ENCODE assay signal across 8 mouse cellular contexts in the genomic region with DNA sequence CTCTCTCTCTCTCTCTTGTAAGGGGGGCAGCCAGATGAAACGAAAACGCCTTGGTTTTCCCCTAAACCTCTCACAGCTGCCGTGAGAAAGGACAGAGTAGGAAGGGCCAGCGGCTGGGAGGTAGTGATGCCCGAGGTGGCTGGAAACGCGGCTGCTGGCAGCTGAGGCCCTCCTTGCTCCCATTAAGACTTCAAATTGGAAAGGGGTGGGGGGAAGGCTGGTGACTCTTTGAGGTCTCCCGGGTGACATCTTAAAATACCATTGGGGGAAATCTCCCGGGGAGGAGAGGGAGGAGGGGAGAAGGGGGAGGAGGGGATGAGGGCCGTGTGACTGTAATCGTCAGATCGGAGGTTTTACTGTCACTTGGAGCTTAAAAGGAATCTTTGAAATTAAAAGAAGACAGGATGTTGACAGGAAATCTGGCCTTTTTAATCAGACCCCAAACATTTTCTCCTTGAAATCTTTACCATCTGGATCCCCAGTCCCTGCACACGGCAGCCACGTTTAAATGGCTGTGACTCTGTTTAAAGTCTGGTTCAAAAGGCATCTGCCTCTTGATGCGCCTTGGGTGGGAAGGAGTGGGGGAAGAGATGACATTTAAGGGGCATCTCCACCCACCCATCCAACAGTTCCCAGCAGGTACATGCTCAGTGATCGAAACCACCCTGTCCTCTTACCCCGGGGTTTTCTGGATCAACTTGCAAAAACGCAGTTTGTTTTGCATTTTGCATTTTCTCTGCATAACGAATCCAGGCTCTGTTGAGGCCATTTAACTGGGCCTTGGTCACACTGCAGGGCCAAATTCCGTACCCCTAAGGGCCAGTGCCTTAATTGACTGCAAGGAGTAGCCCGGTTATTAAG. TPM values are rescaled to one million over a fixed set of nuclear protein-coding genes. Genes with fewer than 3 reads are reported as not detected.
A peak's percentile ranks its signal among the peaks of the same experiment; 100 is the strongest.
DNase-seq lines count a peak whose midpoint lies in the region; ATAC-seq and TF ChIP-seq lines count a peak whose summit lies in the region.
"Had no signal": no experiment of that assay in that cellular context is flagged by ENCODE, and none has a peak within 500 bp of the region (broad histone marks: within the 10 kb centered on the region; RNA-seq: fewer than 3 reads in every experiment).

No protein-coding gene starts in this region.

- DNase-seq in hindbrain, embryonic 11.5 days (ENCODE audit: low spot score) = peak; percentile 67
- no peak for DNase-seq in hindbrain, postnatal 0 days (ENCODE audit: low spot score)
- DNase-seq in MEL (ENCODE audit: low read depth, low spot score) = peak; percentile 50
- peak; percentile 54 for DNase-seq in retina, embryonic 14.5 days (ENCODE audit: low spot score)
- no peak for DNase-seq in lung, postnatal 0 days (ENCODE audit: low spot score)

- no peak for ATAC-seq in hindbrain, embryonic 11.5 days (ENCODE audit: low FRiP score)
- ATAC-seq in hindbrain, postnatal 0 days = no peak
- ATAC-seq in embryonic facial prominence, embryonic 15.5 days (ENCODE audit: insufficient number of reproducible peaks, low FRiP score, low TSS enrichment, low read depth) = no peak
- ATAC-seq in monocyte, adult 5-6 weeks (replicated peaks; ENCODE audit: insufficient number of reproducible peaks, low FRiP score, low TSS enrichment, poor library complexity, severe bottlenecking) = no peak
- ATAC-seq in lung, postnatal 0 days = no peak

- TF ChIP-seq RAD21 in MEL (IDR thresholded peaks at IDR 0.05; ENCODE audit: low read depth, low read length) = no peak

- peaks cover 24% of the 10 kb centered on the region for H3K79me2 ChIP-seq in MEL (ENCODE audit: control insufficient read depth, insufficient read depth, low read length, poor library complexity)

- TF ChIP-seq POLR2A in MEL (IDR thresholded peaks at IDR 0.05; ENCODE audit: control insufficient read depth in 1 of 2, insufficient read depth in 1 of 2, low read depth in 1 of 2, low read length in 2 of 2, poor library complexity in 1 of 2) = no peak

- H3K4me3 ChIP-seq in hindbrain, embryonic 11.5 days (ENCODE audit: low read depth, low read length) = no peak overlapping the region
- no peak overlapping the region for H3K4me3 ChIP-seq in hindbrain, postnatal 0 days (ENCODE audit: low read length)
- peak overlapping the region; percentile 65 to 84 for H3K4me3 ChIP-seq in MEL (ENCODE audit: control insufficient read depth in 1 of 2, insufficient read depth in 1 of 2, low read depth in 2 of 2, low read length in 2 of 2)
- H3K4me3 ChIP-seq in embryonic facial prominence, embryonic 15.5 days (replicated peaks) = peak overlapping the region; percentile 46
- H3K4me3 ChIP-seq in lung, postnatal 0 days (ENCODE audit: low read depth, low read length) = no peak overlapping the region
- H3K4me3 ChIP-seq: hindbrain, embryonic 15.5 days had no signal

- no peak for TF ChIP-seq EP300 in MEL (IDR thresholded peaks at IDR 0.05; ENCODE audit: low read depth in 1 of 2, low read length in 2 of 2)
- no peak for TF ChIP-seq EP300 in lung, postnatal 0 days (IDR thresholded peaks at IDR 0.05)

- H3K27ac ChIP-seq in hindbrain, embryonic 11.5 days (ENCODE audit: low read depth, low read length) = no peak overlapping the region
- H3K27ac ChIP-seq in hindbrain, postnatal 0 days = no peak overlapping the region
- H3K27ac ChIP-seq in MEL (ENCODE audit: control insufficient read depth, low read depth, low read length) = no peak overlapping the region
- H3K27ac ChIP-seq in embryonic facial prominence, embryonic 15.5 days (replicated peaks) = no peak overlapping the region
- H3K27ac ChIP-seq in lung, postnatal 0 days (ENCODE audit: low read length) = no peak overlapping the region
- H3K27ac ChIP-seq: hindbrain, embryonic 15.5 days had no signal

- no peak for TF ChIP-seq CTCF in hindbrain, postnatal 0 days (IDR thresholded peaks at IDR 0.05; ENCODE audit: low read depth)
- TF ChIP-seq CTCF in MEL (IDR thresholded peaks at IDR 0.05 in 2 of 3, conservative IDR thresholded peaks at IDR 0.05 in 1 of 3; ENCODE audit: control insufficient read depth in 1 of 3, insufficient read depth in 1 of 3, low read depth in 2 of 3, low read length in 3 of 3, poor library complexity in 1 of 3, severe bottlenecking in 1 of 3) = no peak
- no peak for TF ChIP-seq CTCF in lung, postnatal 0 days (IDR thresholded peaks at IDR 0.05)

- peaks cover 99% of the 10 kb centered on the region for H3K27me3 ChIP-seq in hindbrain, embryonic 11.5 days (ENCODE audit: control insufficient read depth, insufficient read depth, low read length)
- peaks cover 89% of the 10 kb centered on the region for H3K27me3 ChIP-seq in hindbrain, postnatal 0 days (ENCODE audit: insufficient read depth, low read length)
- no peaks in the 10 kb centered on the region for H3K27me3 ChIP-seq in MEL (ENCODE audit: control insufficient read depth in 1 of 2, insufficient read depth in 2 of 2, low read length in 2 of 2)
- peaks cover 96% of the 10 kb centered on the region for H3K27me3 ChIP-seq in embryonic facial prominence, embryonic 15.5 days
- H3K27me3 ChIP-seq in lung, postnatal 0 days (replicated peaks; ENCODE audit: insufficient read depth, low read length) = peaks cover 95% of the 10 kb centered on the region

- H3K9ac ChIP-seq in hindbrain, embryonic 11.5 days (ENCODE audit: low read depth, low read length) = no peak overlapping the region
- H3K9ac ChIP-seq in hindbrain, postnatal 0 days (replicated peaks; ENCODE audit: low read length) = no peak overlapping the region
- peak overlapping the region; percentile 81 for H3K9ac ChIP-seq in MEL (ENCODE audit: control insufficient read depth, low read depth, low read length, poor library complexity, severe bottlenecking)
- H3K9ac ChIP-seq in embryonic facial prominence, embryonic 15.5 days = no peak overlapping the region
- no peak overlapping the region for H3K9ac ChIP-seq in lung, postnatal 0 days (replicated peaks; ENCODE audit: low read depth)
- H3K9ac ChIP-seq: hindbrain, embryonic 15.5 days had no signal

- 1% methylated on average over 19 of the region's 21 CpGs for WGBS in hindbrain, embryonic 11.5 days
- 1% methylated on average over 21 of the region's 21 CpGs for WGBS in hindbrain, postnatal 0 days
- 7% methylated on average over 21 of the region's 21 CpGs for WGBS in embryonic facial prominence, embryonic 15.5 days
- WGBS in lung, postnatal 0 days = 4% methylated on average over 21 of the region's 21 CpGs

- H3K9me3 ChIP-seq in hindbrain, embryonic 11.5 days (ENCODE audit: control insufficient read depth, low read length) = no peaks in the 10 kb centered on the region
- H3K9me3 ChIP-seq in hindbrain, postnatal 0 days (ENCODE audit: low read length) = no peaks in the 10 kb centered on the region
- H3K9me3 ChIP-seq in MEL (replicated peaks; ENCODE audit: insufficient read depth, low read length) = no peaks in the 10 kb centered on the region
- no peaks in the 10 kb centered on the region for H3K9me3 ChIP-seq in embryonic facial prominence, embryonic 15.5 days (replicated peaks)
- no peaks in the 10 kb centered on the region for H3K9me3 ChIP-seq in lung, postnatal 0 days (ENCODE audit: low read length)
- H3K9me3 ChIP-seq: hindbrain, embryonic 15.5 days had no signal

- H3K4me2 ChIP-seq in hindbrain, embryonic 11.5 days (replicated peaks; ENCODE audit: low read depth, low read length) = no peak overlapping the region
- H3K4me2 ChIP-seq in hindbrain, postnatal 0 days (ENCODE audit: low read depth, low read length) = no peak overlapping the region
- peak overlapping the region; percentile 63 for H3K4me2 ChIP-seq in embryonic facial prominence, embryonic 15.5 days (replicated peaks)
- H3K4me2 ChIP-seq in lung, postnatal 0 days (replicated peaks; ENCODE audit: low read depth, low read length) = no peak overlapping the region
- H3K4me2 ChIP-seq: hindbrain, embryonic 15.5 days had no signal

- 0 out of 2 replicates have a peak, but pooled peaks cover 3% of the 10 kb centered on the region for H3K4me1 ChIP-seq in hindbrain, embryonic 11.5 days (replicated peaks; ENCODE audit: control insufficient read depth, insufficient read depth, low read length)
- no peaks in the 10 kb centered on the region for H3K4me1 ChIP-seq in hindbrain, postnatal 0 days (ENCODE audit: insufficient read depth, low read length)
- H3K4me1 ChIP-seq in MEL (ENCODE audit: control insufficient read depth in 1 of 2, insufficient read depth in 2 of 2, low read length in 2 of 2) = peaks cover 0 to 3% of the 10 kb centered on the region in 2 experiments; a peak in 2 of 4 replicates
- H3K4me1 ChIP-seq in embryonic facial prominence, embryonic 15.5 days = peaks cover 74% of the 10 kb centered on the region
- H3K4me1 ChIP-seq in lung, postnatal 0 days (ENCODE audit: insufficient read depth, low read depth, low read length) = no peaks in the 10 kb centered on the region

- H3K36me3 ChIP-seq in hindbrain, embryonic 11.5 days (ENCODE audit: control insufficient read depth, insufficient read depth, low read length) = no peaks in the 10 kb centered on the region
- H3K36me3 ChIP-seq in hindbrain, postnatal 0 days (ENCODE audit: insufficient read depth, low read length) = no peaks in the 10 kb centered on the region
- H3K36me3 ChIP-seq in MEL (ENCODE audit: control insufficient read depth in 1 of 2, insufficient read depth in 2 of 2, low read length in 2 of 2) = peaks cover 0 to 2% of the 10 kb centered on the region in 2 experiments; a peak in 1 of 4 replicates
- no peaks in the 10 kb centered on the region for H3K36me3 ChIP-seq in embryonic facial prominence, embryonic 15.5 days
- H3K36me3 ChIP-seq in lung, postnatal 0 days (ENCODE audit: insufficient read depth, low read length) = no peaks in the 10 kb centered on the region
- H3K36me3 ChIP-seq: hindbrain, embryonic 15.5 days had no signal

TF ChIP-seq in MEL, 35 proteins besides CTCF, POLR2A, EP300 and RAD21 (continues in another document):
- TF ChIP-seq ZKSCAN1 (IDR thresholded peaks at IDR 0.05; ENCODE audit: low read depth, low read length) (no peak), E2F4 (IDR thresholded peaks at IDR 0.05; ENCODE audit: borderline replicate concordance, low read depth, low read length) (no peak), ZMIZ1 (IDR thresholded peaks at IDR 0.05; ENCODE audit: low read depth, low read length) (no peak), MYB (IDR thresholded peaks at IDR 0.05; ENCODE audit: low read depth, low read length) (no peak), ELF1 (IDR thresholded peaks at IDR 0.05; ENCODE audit: low read depth, low read length) (no peak), BHLHE40 (IDR thresholded peaks at IDR 0.05; ENCODE audit: borderline replicate concordance, low read depth, low read length) (no peak)

RNA-seq across cellular contexts. Expression of a gene that starts 33.9 kb away (rescaled TPM):
- polyA plus RNA-seq in hindbrain, embryonic 11.5 days (2014; fragmentation: Nextera tagmentation; extraction: Ambion mirVana) = 0.21 and 0.28 TPM in 2 replicates
- total RNA-seq in hindbrain, postnatal 0 days (2014; rRNA removed) = not detected in 2 replicates
- polyA plus RNA-seq in hindbrain, postnatal 0 days (2015; fragmentation: Nextera tagmentation; extraction: Ambion mirVana) = not detected in 2 replicates
- total RNA-seq in MEL (2012; rRNA removed) = 3.7 and 4.3 TPM in 2 replicates
- polyA plus RNA-seq in MEL (2012; ENCODE audit: insufficient read depth in 1 of 2, insufficient read length in 2 of 2, low read depth in 1 of 2, low replicate concordance in 2 of 2, missing spikeins in 1 of 2) = 10 to 100 TPM in 1 of 2 experiments, not detected in 1; 29.2 TPM
- polyA plus RNA-seq in embryonic facial prominence, embryonic 15.5 days (2015; fragmentation: Nextera tagmentation; extraction: Ambion mirVana) = 2.9 and 3.2 TPM in 2 replicates
- 9.8 to 41.3 TPM (median 12.1 TPM) in 3 replicates for total RNA-seq in monocyte, adult 5-6 weeks (2017)
- polyA plus RNA-seq in lung, postnatal 0 days (2015; fragmentation: Nextera tagmentation; extraction: Ambion mirVana) = 0.13 and 0.18 TPM in 2 replicates

Comparison
In these comparisons a context has a peak if more than half of its experiments do, and no peak if none do; other contexts are left out.
1. DNase-seq: peak in hindbrain, embryonic 11.5 days (single experiment), MEL (single experiment) and retina, embryonic 14.5 days (single experiment); none in hindbrain, postnatal 0 days (single experiment) and lung, postnatal 0 days (single experiment).
2. H3K4me3 ChIP-seq: peak in MEL (2 of 2) and embryonic facial prominence, embryonic 15.5 days (single experiment); none in hindbrain, embryonic 11.5 days (single experiment), hindbrain, postnatal 0 days (single experiment) and lung, postnatal 0 days (single experiment).